Mouse (Mus musculus) cortical plate, adult 2 months (tissue): Measurements from ENCODE around the gene Aagab.

Source experiments
- CTCF ChIP-seq: fragments of 200-500 bp; IDR thresholded peaks from 2 replicates; pipeline ENCODE4 v1.5.1; 2011; ENCODE audit warnings: mild to moderate bottlenecking, control low read depth, low read length; ENCODE audit not compliant: insufficient read depth; ENCODE audit errors: extremely low read depth
- POLR2A ChIP-seq: fragments of 200-500 bp; IDR thresholded peaks from 2 replicates; pipeline ENCODE4 v1.6.1; 2011; ENCODE audit warnings: mild to moderate bottlenecking, low read length, control low read depth; ENCODE audit not compliant: insufficient read depth; ENCODE audit errors: extremely low read depth

DNA sequence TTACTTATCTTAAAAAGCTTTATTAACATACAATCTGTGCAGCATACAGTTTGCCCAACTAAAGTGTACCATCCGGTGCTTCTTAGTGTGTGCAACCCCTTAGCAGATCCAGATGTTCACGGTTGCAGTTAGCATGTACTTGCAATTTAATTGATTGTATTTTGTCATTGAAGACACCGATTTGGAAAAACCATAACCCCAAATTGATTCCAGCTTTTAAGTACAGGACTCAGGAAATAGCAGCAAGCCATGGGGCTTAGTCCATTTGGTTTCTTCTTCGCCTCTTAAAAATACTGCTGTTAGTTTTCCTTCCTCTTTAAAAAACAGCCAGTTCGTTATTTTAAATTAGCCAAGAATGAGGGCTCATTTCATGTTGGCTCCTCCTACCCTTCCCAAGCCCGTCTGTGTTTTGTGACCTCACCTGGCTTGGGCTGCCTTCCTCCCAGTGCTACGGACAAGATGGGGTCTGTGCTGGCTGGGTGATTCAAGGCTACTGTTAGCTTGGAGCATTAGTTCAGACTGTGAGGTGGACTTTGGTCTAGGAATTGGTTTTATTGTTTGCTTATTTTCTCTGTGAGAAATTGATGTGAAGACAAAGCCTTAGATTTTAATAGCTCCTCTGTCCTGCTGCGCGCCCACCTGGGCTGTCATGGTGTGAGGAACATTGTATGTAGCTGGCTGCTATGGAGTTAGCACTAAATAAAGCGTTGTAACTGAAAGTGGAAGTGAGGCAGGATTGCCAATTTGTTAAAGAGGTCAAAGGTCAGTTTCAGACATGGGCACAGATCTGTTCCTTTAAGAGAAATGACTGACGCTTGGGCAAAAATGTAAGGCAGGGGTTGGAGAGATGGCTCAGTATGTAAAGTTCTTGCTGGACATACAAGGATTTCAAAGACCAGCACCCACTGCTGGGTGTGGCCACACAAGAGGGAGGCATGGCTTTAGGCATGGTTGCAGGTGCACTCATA, 11.8 kb downstream of the Aagab start:
- no peak for TF ChIP-seq POLR2A
- no peak for TF ChIP-seq CTCF
